In the genomic region with DNA sequence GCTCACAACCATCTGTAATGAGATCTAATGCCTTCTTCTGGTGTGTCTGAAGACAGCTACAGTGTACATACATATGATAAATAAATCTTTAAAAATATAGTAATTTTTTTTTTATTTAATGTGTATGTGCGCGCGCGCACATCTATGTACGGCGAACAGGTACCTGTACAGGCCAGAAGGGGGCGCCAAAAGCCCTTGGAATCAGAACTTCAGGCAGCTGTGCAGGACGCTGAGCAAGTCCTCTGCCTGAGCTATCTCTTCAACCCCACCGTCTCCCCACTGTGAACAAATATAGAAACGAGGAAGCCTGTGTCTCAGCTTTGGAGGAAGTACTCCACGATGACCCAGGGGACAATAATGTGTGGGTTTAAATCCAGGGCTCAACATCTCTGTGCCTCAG, we compare ENCODE assay signal across 10 mouse cellular contexts. TPM values are rescaled to one million over a fixed set of nuclear protein-coding genes. Genes with fewer than 3 reads are reported as not detected.
A peak's percentile ranks its signal among the peaks of the same experiment; 100 is the strongest.
DNase-seq lines count a peak whose midpoint lies in the region; ATAC-seq lines count a peak whose summit lies in the region.
"Had no signal": no experiment of that assay in that cellular context is flagged by ENCODE, and none has a peak within 500 bp of the region (broad histone marks: within the 10 kb centered on the region; RNA-seq: fewer than 3 reads in every experiment).

No protein-coding gene starts in this region.

- peak; percentile 26 for DNase-seq in CD4-positive, CD25-positive, alpha-beta regulatory T cell, adult 2 months (ENCODE audit: low read depth, low spot score)
- DNase-seq in kidney, postnatal 10 days, result peak; percentile 54
- DNase-seq in kidney, adult 18-20 months, result no peak
- peak; percentile 53 for DNase-seq in thymus, postnatal 4 days
- no peak for DNase-seq in thymus, postnatal 0 days (ENCODE audit: low spot score)
- peak; percentile 66 for DNase-seq in testis, postnatal 10 days (ENCODE audit: low spot score)
- no peak for DNase-seq in frontal cortex, postnatal 10 days (ENCODE audit: low spot score in 2 of 2)
- DNase-seq: cerebellum, adult 2 months had no signal

- no peak for ATAC-seq in CD4-positive, CD25-positive, alpha-beta regulatory T cell, adult 4 months
- ATAC-seq: hindbrain, embryonic 16.5 days had no signal

RNA-seq across cellular contexts. Expression of a gene that starts 10.0 kb away (rescaled TPM):
- polyA plus RNA-seq in CD4-positive, CD25-positive, alpha-beta regulatory T cell, adult 4 months (2017; shearing (Covaris generic)), result under 1 TPM in 1 of 2 experiments, not detected in 1; 0.12 TPM
- polyA plus RNA-seq in thymus, postnatal 0 days (2015; fragmentation: Nextera tagmentation; extraction: Ambion mirVana), result 7.0 and 7.1 TPM in 2 replicates

RNA-seq across cellular contexts. Expression of a gene that starts 25.0 kb away (rescaled TPM):
- polyA plus RNA-seq in CD4-positive, CD25-positive, alpha-beta regulatory T cell, adult 4 months (2017; shearing (Covaris generic)), result 1 to 10 TPM; 3.7 to 6.9 TPM
- 132 and 140 TPM in 2 replicates for polyA plus RNA-seq in thymus, postnatal 0 days (2015; fragmentation: Nextera tagmentation; extraction: Ambion mirVana)

RNA-seq across cellular contexts. Expression of a gene that starts 30.5 kb away (rescaled TPM):
- 1 to 10 TPM; 2.5 to 3.7 TPM for polyA plus RNA-seq in CD4-positive, CD25-positive, alpha-beta regulatory T cell, adult 4 months (2017; shearing (Covaris generic))
- polyA plus RNA-seq in thymus, postnatal 0 days (2015; fragmentation: Nextera tagmentation; extraction: Ambion mirVana), result 29.7 and 30.9 TPM in 2 replicates

RNA-seq across cellular contexts. Expression of a gene that starts 41.3 kb away (rescaled TPM):
- 1 to 10 TPM; 6.6 to 7.6 TPM for polyA plus RNA-seq in CD4-positive, CD25-positive, alpha-beta regulatory T cell, adult 4 months (2017; shearing (Covaris generic))
- 624 and 627 TPM in 2 replicates for polyA plus RNA-seq in thymus, postnatal 0 days (2015; fragmentation: Nextera tagmentation; extraction: Ambion mirVana)

RNA-seq across cellular contexts. Expression of a gene that starts 47.8 kb away (rescaled TPM):
- polyA plus RNA-seq in CD4-positive, CD25-positive, alpha-beta regulatory T cell, adult 4 months (2017; shearing (Covaris generic)), result not detected
- polyA plus RNA-seq in thymus, postnatal 0 days (2015; fragmentation: Nextera tagmentation; extraction: Ambion mirVana), result 21.1 and 21.3 TPM in 2 replicates

Comparison
In these comparisons a context has a peak if more than half of its experiments do, and no peak if none do; other contexts are left out.
1. DNase-seq: peak in CD4-positive, CD25-positive, alpha-beta regulatory T cell, adult 2 months (single experiment), kidney, postnatal 10 days (single experiment), thymus, postnatal 4 days (single experiment) and testis, postnatal 10 days (single experiment); none in kidney, adult 18-20 months (single experiment), thymus, postnatal 0 days (single experiment) and frontal cortex, postnatal 10 days (0 of 2).
2. RNA of a gene that starts 25.0 kb away (polyA plus RNA-seq): 132 to 140 TPM in thymus, postnatal 0 days; 3.7 to 6.9 TPM in CD4-positive, CD25-positive, alpha-beta regulatory T cell, adult 4 months; every median in the first group is over 10 times any median in the second.